Mouse (Mus musculus) spleen, adult 2 months (tissue): ENCODE measurements at regions not wholly inside any gene's neighbourhood (a gene's known extent, or its start where the extent isn't known, plus 50 kb on each side); places are given as distances from the start of the nearest gene placed in this dataset.

Source experiments
- CTCF ChIP-seq: fragments of 200-500 bp; IDR thresholded peaks from 2 replicates; pipeline ENCODE4 v1.5.1; 2011; ENCODE audit warnings: mild to moderate bottlenecking, inconsistent platforms; ENCODE audit not compliant: insufficient read depth, insufficient read length, insufficient replicate concordance; ENCODE audit errors: extremely low read depth
- POLR2A ChIP-seq: fragments of 200-500 bp; IDR thresholded peaks from 2 replicates; pipeline ENCODE4 v1.6.1; 2011; ENCODE audit warnings: low read depth, low read length, inconsistent platforms

GRCm38 (mm10) chr4:7580554-7581219 lies 658.2 kb downstream of the Car8 start:
- TF ChIP-seq CTCF (no peak), POLR2A (no peak)
